Mouse (Mus musculus): ENCODE measurements around the gene St13.

The St13 gene

GRCm38 (mm10) chr15:81365246-81365645 is 34.6 kb downstream of the St13 start:
- no peak for DNase-seq (ENCODE audit: extremely low read depth, low read depth)

GRCm38 (mm10) chr15:81364271-81364670 is 35.6 kb downstream of the St13 start:
- no peak for DNase-seq (ENCODE audit: extremely low read depth, low read depth)

- DNase-seq (ENCODE audit: extremely low read depth, low read depth) = no peak
Measured at GRCm38 (mm10) chr15:81362501-81362900, 37.4 kb downstream of the St13 start.

GRCm38 (mm10) chr15:81361417-81362015 is 38.4 kb downstream of the St13 start:
- DNase-seq (ENCODE audit: extremely low read depth, low read depth) = peak; percentile 9

GRCm38 (mm10) chr15:81361022-81361404 is 38.9 kb downstream of the St13 start:
- peak; percentile 73 for DNase-seq (ENCODE audit: extremely low read depth, low read depth)

- DNase-seq (ENCODE audit: extremely low read depth, low read depth) = peak; percentile 89
Measured at GRCm38 (mm10) chr15:81360345-81361021, 39.4 kb downstream of the St13 start, which contains the start of gene Slc25a17. Gene Slc25a17, minus strand, starts transcription at chr15:81360812.

GRCm38 (mm10) chr15:81359421-81359820 is 40.5 kb downstream of the St13 start:
- DNase-seq (ENCODE audit: extremely low read depth, low read depth) = no peak

- DNase-seq (ENCODE audit: extremely low read depth, low read depth) = no peak
Measured at GRCm38 (mm10) chr15:81358943-81359342, 40.9 kb downstream of the St13 start.

GRCm38 (mm10) chr15:81356946-81357345 is 42.9 kb downstream of the St13 start:
- no peak for DNase-seq (ENCODE audit: extremely low read depth, low read depth)

GRCm38 (mm10) chr15:81355146-81355761 is 44.6 kb downstream of the St13 start:
- DNase-seq (ENCODE audit: extremely low read depth, low read depth) = peak; percentile 60

GRCm38 (mm10) chr15:81352638-81353037 is 47.2 kb downstream of the St13 start:
- no peak for DNase-seq (ENCODE audit: extremely low read depth, low read depth)

GRCm38 (mm10) chr15:81350401-81350800 is 49.5 kb downstream of the St13 start:
- DNase-seq (ENCODE audit: extremely low read depth, low read depth) = no peak

- no peak for DNase-seq (ENCODE audit: extremely low read depth, low read depth)
Measured at GRCm38 (mm10) chr15:81348366-81348765, 51.5 kb downstream of the St13 start.

GRCm38 (mm10) chr15:81347466-81347865 is 52.4 kb downstream of the St13 start:
- DNase-seq (ENCODE audit: extremely low read depth, low read depth) = no peak

- DNase-seq (ENCODE audit: extremely low read depth, low read depth) = no peak
Measured at GRCm38 (mm10) chr15:81341426-81341825, 58.5 kb downstream of the St13 start.

- no peak for DNase-seq (ENCODE audit: extremely low read depth, low read depth)
Measured at GRCm38 (mm10) chr15:81339158-81339557, 60.7 kb downstream of the St13 start.

GRCm38 (mm10) chr15:81336466-81336865 is 63.4 kb downstream of the St13 start:
- no peak for DNase-seq (ENCODE audit: extremely low read depth, low read depth)

GRCm38 (mm10) chr15:81332517-81332916 is 67.4 kb downstream of the St13 start:
- no peak for DNase-seq (ENCODE audit: extremely low read depth, low read depth)

- no peak for DNase-seq (ENCODE audit: extremely low read depth, low read depth)
Measured at GRCm38 (mm10) chr15:81330816-81331433, 69.0 kb downstream of the St13 start.

- no peak for DNase-seq (ENCODE audit: extremely low read depth, low read depth)
Measured at GRCm38 (mm10) chr15:81329721-81330369, 70.0 kb downstream of the St13 start.

- DNase-seq (ENCODE audit: extremely low read depth, low read depth) = no peak
Measured at GRCm38 (mm10) chr15:81327501-81327900, 72.4 kb downstream of the St13 start.

GRCm38 (mm10) chr15:81324979-81325378 is 74.9 kb downstream of the St13 start:
- no peak for DNase-seq (ENCODE audit: extremely low read depth, low read depth)

Data from MEL-GATA-1-ER (cell line).